Mouse (Mus musculus) heart, postnatal 0 days (tissue): ENCODE measurements around the gene Cox8a.

Source experiments
- CTCF ChIP-seq: IDR thresholded peaks from 2 replicates; pipeline ENCODE4 v1.5.1; 2016; ENCODE audit warnings: antibody characterized with exemption, control low read depth, low read depth
- EP300 ChIP-seq: IDR thresholded peaks from 2 replicates; pipeline ENCODE4 v1.6.1; 2016; ENCODE audit warnings: antibody characterized with exemption, low read depth

- no peak for TF ChIP-seq CTCF
- TF ChIP-seq EP300: no peak
Measured at GRCm38 (mm10) chr19:7224253-7224652, 6.8 kb upstream of the Cox8a start.
